In the genomic region with DNA sequence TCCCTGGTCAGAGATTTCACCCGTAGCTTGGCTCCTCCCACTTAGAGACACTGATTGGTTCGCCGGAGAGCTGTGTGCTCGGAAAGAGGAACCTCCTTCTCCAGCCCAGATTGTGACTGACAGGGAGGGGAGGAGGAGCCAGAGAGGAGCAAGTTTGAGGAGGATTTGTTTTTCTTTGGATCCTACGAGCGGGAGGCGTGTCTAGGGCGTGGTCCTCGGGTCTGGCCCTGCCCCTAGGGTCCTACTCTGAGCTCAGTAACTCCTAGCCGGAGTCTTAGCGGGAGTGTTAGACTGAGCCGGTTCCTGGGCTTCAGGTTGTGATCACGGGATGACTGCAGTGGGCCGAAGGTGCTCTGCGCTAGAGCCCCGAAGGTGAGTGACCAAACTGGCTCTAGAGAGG, we compare ENCODE assay signal across 8 mouse cellular contexts. TPM values are rescaled to one million over a fixed set of nuclear protein-coding genes. Genes with fewer than 3 reads are reported as not detected.
DNase-seq lines count a peak whose midpoint lies in the region; ATAC-seq lines count a peak whose summit lies in the region.

No protein-coding gene starts in this region.

- H3K9me3 ChIP-seq in embryonic facial prominence, embryonic 15.5 days (replicated peaks), result no peaks in the 10 kb centered on the region
- no peaks in the 10 kb centered on the region for H3K9me3 ChIP-seq in kidney, embryonic 14.5 days (ENCODE audit: control insufficient read depth, low read length)
- H3K9me3 ChIP-seq in limb, embryonic 15.5 days, result no peaks in the 10 kb centered on the region

- no peak overlapping the region for H3K9ac ChIP-seq in embryonic facial prominence, embryonic 15.5 days
- H3K9ac ChIP-seq in kidney, embryonic 14.5 days (ENCODE audit: low read depth, low read length), result no peak overlapping the region
- peak overlapping the region; percentile 28; the same call in 1 of the 2 replicates for H3K9ac ChIP-seq in limb, embryonic 15.5 days

- WGBS in embryonic facial prominence, embryonic 15.5 days, result 1% methylated on average over 16 of the region's 16 CpGs
- WGBS in kidney, embryonic 14.5 days, result 0% methylated on average over 16 of the region's 16 CpGs
- WGBS in limb, embryonic 15.5 days, result 2% methylated on average over 16 of the region's 16 CpGs

- peak overlapping the region; percentile 52 for H3K4me2 ChIP-seq in embryonic facial prominence, embryonic 15.5 days (replicated peaks)
- H3K4me2 ChIP-seq in kidney, embryonic 14.5 days (replicated peaks; ENCODE audit: low read depth, low read length), result peak overlapping the region; percentile 38
- peak overlapping the region; percentile 54 for H3K4me2 ChIP-seq in limb, embryonic 15.5 days

- H3K27ac ChIP-seq in embryonic facial prominence, embryonic 15.5 days (replicated peaks), result peak overlapping the region; percentile 58
- no peak overlapping the region for H3K27ac ChIP-seq in kidney, embryonic 14.5 days (ENCODE audit: low read depth, low read length)
- H3K27ac ChIP-seq in limb, embryonic 15.5 days, result peak overlapping the region; percentile 72

- H3K4me3 ChIP-seq in embryonic facial prominence, embryonic 15.5 days (replicated peaks), result peak overlapping the region; percentile 40
- H3K4me3 ChIP-seq in kidney, embryonic 14.5 days (ENCODE audit: low read length), result peak overlapping the region; percentile 34; the same call in 1 of the 2 replicates
- H3K4me3 ChIP-seq in limb, embryonic 15.5 days, result peak overlapping the region; percentile 41

- peak; percentile 97 for ATAC-seq in embryonic facial prominence, embryonic 15.5 days (ENCODE audit: insufficient number of reproducible peaks, low FRiP score, low TSS enrichment, low read depth)
- peak; percentile 97 for ATAC-seq in kidney, embryonic 14.5 days (ENCODE audit: low FRiP score, low TSS enrichment)
- ATAC-seq in limb, embryonic 15.5 days (ENCODE audit: insufficient number of reproducible peaks, low FRiP score, low TSS enrichment, low read depth), result peak; percentile 94

- H3K36me3 ChIP-seq in embryonic facial prominence, embryonic 15.5 days, result no peaks in the 10 kb centered on the region
- H3K36me3 ChIP-seq in kidney, embryonic 14.5 days (ENCODE audit: control insufficient read depth, insufficient read depth, low read length), result no peaks in the 10 kb centered on the region
- no peaks in the 10 kb centered on the region for H3K36me3 ChIP-seq in limb, embryonic 15.5 days

- H3K4me1 ChIP-seq in embryonic facial prominence, embryonic 15.5 days, result peaks cover 39% of the 10 kb centered on the region
- H3K4me1 ChIP-seq in kidney, embryonic 14.5 days (ENCODE audit: control insufficient read depth, insufficient read depth, low read length), result peaks cover 17% of the 10 kb centered on the region
- H3K4me1 ChIP-seq in limb, embryonic 15.5 days, result peaks cover 40% of the 10 kb centered on the region

- peak; percentile 85 for DNase-seq in 3134 (ENCODE audit: extremely low read depth, insufficient read length, low spot score)
- peak; percentile 40 to 85 for DNase-seq in adrenal gland, postnatal 4 days (ENCODE audit: low spot score in 2 of 2)
- peak; percentile 97 for DNase-seq in heart, adult 8-10 months (ENCODE audit: low spot score)
- DNase-seq in monocyte, adult 2 months (ENCODE audit: low read depth in 1 of 2, low spot score in 2 of 2), result peak; percentile 68
- peak; percentile 86 to 89 for DNase-seq in spleen, postnatal 36 days (ENCODE audit: low spot score in 2 of 2)

- no peaks in the 10 kb centered on the region for H3K27me3 ChIP-seq in embryonic facial prominence, embryonic 15.5 days
- H3K27me3 ChIP-seq in kidney, embryonic 14.5 days (ENCODE audit: control insufficient read depth, insufficient read depth, low read length), result no peaks in the 10 kb centered on the region
- H3K27me3 ChIP-seq in limb, embryonic 15.5 days, result no peaks in the 10 kb centered on the region

RNA-seq across cellular contexts. Expression of a gene that starts 6.6 kb away (rescaled TPM):
- 10 to 100 TPM; 32.3 to 32.9 TPM for total RNA-seq in adrenal gland, postnatal 4 days (2021)
- polyA plus RNA-seq in embryonic facial prominence, embryonic 15.5 days (2015; fragmentation: Nextera tagmentation; extraction: Ambion mirVana), result 27.3 and 27.6 TPM in 2 replicates
- total RNA-seq in heart, adult 8-10 months (2022), result 10 to 100 TPM; 16.4 to 28.8 (median 21.7) TPM
- 19.8 and 25.4 TPM in 2 replicates for polyA plus RNA-seq in kidney, embryonic 14.5 days (2014; fragmentation: Nextera tagmentation; extraction: Ambion mirVana)
- polyA plus RNA-seq in limb, embryonic 15.5 days (2015; fragmentation: Nextera tagmentation; extraction: Ambion mirVana), result 23.0 and 24.7 TPM in 2 replicates

RNA-seq across cellular contexts. Expression of a gene that starts 13.4 kb away (rescaled TPM):
- under 1 TPM in 1 of 2 experiments, not detected in 1; 0.28 TPM for total RNA-seq in adrenal gland, postnatal 4 days (2021)
- polyA plus RNA-seq in embryonic facial prominence, embryonic 15.5 days (2015; fragmentation: Nextera tagmentation; extraction: Ambion mirVana), result 0.32 and 0.42 TPM in 2 replicates
- not detected for total RNA-seq in heart, adult 8-10 months (2022)
- not detected in 2 replicates for polyA plus RNA-seq in kidney, embryonic 14.5 days (2014; fragmentation: Nextera tagmentation; extraction: Ambion mirVana)
- polyA plus RNA-seq in limb, embryonic 15.5 days (2015; fragmentation: Nextera tagmentation; extraction: Ambion mirVana), result not detected in 2 replicates

RNA-seq across cellular contexts. Expression of a gene that starts 14.6 kb away (rescaled TPM):
- 100 to 1,000 TPM; 102 to 105 TPM for total RNA-seq in adrenal gland, postnatal 4 days (2021)
- polyA plus RNA-seq in embryonic facial prominence, embryonic 15.5 days (2015; fragmentation: Nextera tagmentation; extraction: Ambion mirVana), result 105 and 106 TPM in 2 replicates
- 10 to 100 TPM; 23.3 to 27.1 (median 25.7) TPM for total RNA-seq in heart, adult 8-10 months (2022)
- 105 and 106 TPM in 2 replicates for polyA plus RNA-seq in kidney, embryonic 14.5 days (2014; fragmentation: Nextera tagmentation; extraction: Ambion mirVana)
- polyA plus RNA-seq in limb, embryonic 15.5 days (2015; fragmentation: Nextera tagmentation; extraction: Ambion mirVana), result 84.4 and 101 TPM in 2 replicates

RNA-seq across cellular contexts. Expression of a gene that starts 23.5 kb away (rescaled TPM):
- total RNA-seq in adrenal gland, postnatal 4 days (2021), result 10 to 100 TPM; 33.2 to 36.2 TPM
- 31.6 and 33.2 TPM in 2 replicates for polyA plus RNA-seq in embryonic facial prominence, embryonic 15.5 days (2015; fragmentation: Nextera tagmentation; extraction: Ambion mirVana)
- 1 to 10 TPM; 5.5 to 6.0 (median 5.8) TPM for total RNA-seq in heart, adult 8-10 months (2022)
- 27.1 and 33.2 TPM in 2 replicates for polyA plus RNA-seq in kidney, embryonic 14.5 days (2014; fragmentation: Nextera tagmentation; extraction: Ambion mirVana)
- 33.5 and 34.8 TPM in 2 replicates for polyA plus RNA-seq in limb, embryonic 15.5 days (2015; fragmentation: Nextera tagmentation; extraction: Ambion mirVana)

RNA-seq across cellular contexts. Expression of a gene that starts 29.6 kb away (rescaled TPM):
- total RNA-seq in adrenal gland, postnatal 4 days (2021), result 10 to 100 TPM; 31.5 to 36.5 TPM
- polyA plus RNA-seq in embryonic facial prominence, embryonic 15.5 days (2015; fragmentation: Nextera tagmentation; extraction: Ambion mirVana), result 69.0 and 71.3 TPM in 2 replicates
- total RNA-seq in heart, adult 8-10 months (2022), result 10 to 100 TPM in 1 of 4 experiments, 1 to 10 TPM in 3; 7.8 to 10.1 (median 8.2) TPM
- 75.6 and 76.8 TPM in 2 replicates for polyA plus RNA-seq in kidney, embryonic 14.5 days (2014; fragmentation: Nextera tagmentation; extraction: Ambion mirVana)
- 68.5 and 71.7 TPM in 2 replicates for polyA plus RNA-seq in limb, embryonic 15.5 days (2015; fragmentation: Nextera tagmentation; extraction: Ambion mirVana)
